Mouse (Mus musculus): ENCODE measurements around the gene Gamt. TPM values are rescaled to one million over a fixed set of nuclear protein-coding genes. Genes with fewer than 3 reads are reported as not detected.

Gene Gamt
- polyA plus RNA-seq, 1 experiment = 26.4 TPM

DNA sequence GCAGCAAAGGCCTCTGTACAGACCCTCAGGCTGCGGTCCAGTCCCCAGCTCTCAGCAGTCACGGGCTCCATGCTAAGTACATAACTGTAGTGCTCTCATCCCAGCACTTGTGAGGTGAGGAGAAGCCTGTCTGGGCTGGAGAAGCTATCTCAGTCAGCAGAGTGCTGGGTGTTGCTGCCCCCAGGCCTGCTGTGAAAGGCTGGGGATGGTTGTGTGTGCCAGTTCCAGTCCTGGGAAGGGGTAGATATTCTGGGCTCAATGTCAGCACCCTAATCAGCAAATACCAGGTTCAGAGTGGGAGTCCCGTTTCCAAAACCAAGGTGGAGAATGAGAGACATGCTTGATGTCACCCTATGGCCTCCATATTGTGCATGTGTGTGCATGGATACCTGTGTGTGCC is 18.2 kb downstream of the Gamt start:
- Histone ChIP-seq H3K4me1 (ENCODE audit: control insufficient read depth, insufficient read depth, low read length) (no peaks in the 10 kb centered on the region), H3K4me3 (replicated peaks; ENCODE audit: extremely low read depth, low read depth, low read length) (no peak overlapping the region)
- no peak for TF ChIP-seq POLR2A (IDR thresholded peaks at IDR 0.05; ENCODE audit: borderline replicate concordance, extremely low read depth, low read depth, low read length)
- TF ChIP-seq CTCF (IDR thresholded peaks at IDR 0.05; ENCODE audit: insufficient read depth, low read length) = no peak
- WGBS = 63% methylated on average over 3 of the region's 3 CpGs
- DNase-seq = no peak

DNA sequence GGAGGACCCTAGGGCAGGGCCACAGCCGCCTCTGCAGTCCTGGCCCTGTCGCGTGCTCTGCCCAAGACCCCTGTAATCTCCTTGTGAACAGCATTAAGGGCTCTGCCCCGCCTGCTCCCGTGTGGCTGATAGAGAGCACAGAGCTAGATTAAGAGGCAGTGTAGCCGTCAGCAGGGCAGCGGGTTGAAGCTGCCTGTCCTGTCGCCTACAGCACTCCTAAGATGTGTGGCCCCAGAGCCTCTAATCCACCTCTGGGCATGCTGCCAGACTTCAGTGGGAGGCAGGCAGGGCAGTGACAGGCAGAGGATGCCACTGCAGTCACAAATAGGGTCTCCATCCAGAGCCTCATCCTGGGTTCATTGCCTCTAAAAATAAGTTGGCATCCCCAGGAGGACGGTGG is 18.7 kb downstream of the Gamt start:
- DNase-seq = no peak
- no peak overlapping the region for H3K4me3 ChIP-seq (replicated peaks; ENCODE audit: extremely low read depth, low read depth, low read length)
- WGBS = 64% methylated on average over 9 of the region's 9 CpGs
- TF ChIP-seq POLR2A (IDR thresholded peaks at IDR 0.05; ENCODE audit: borderline replicate concordance, extremely low read depth, low read depth, low read length) = no peak
- TF ChIP-seq CTCF (IDR thresholded peaks at IDR 0.05; ENCODE audit: insufficient read depth, low read length) = no peak
- no peaks in the 10 kb centered on the region for H3K4me1 ChIP-seq (ENCODE audit: control insufficient read depth, insufficient read depth, low read length)

DNA sequence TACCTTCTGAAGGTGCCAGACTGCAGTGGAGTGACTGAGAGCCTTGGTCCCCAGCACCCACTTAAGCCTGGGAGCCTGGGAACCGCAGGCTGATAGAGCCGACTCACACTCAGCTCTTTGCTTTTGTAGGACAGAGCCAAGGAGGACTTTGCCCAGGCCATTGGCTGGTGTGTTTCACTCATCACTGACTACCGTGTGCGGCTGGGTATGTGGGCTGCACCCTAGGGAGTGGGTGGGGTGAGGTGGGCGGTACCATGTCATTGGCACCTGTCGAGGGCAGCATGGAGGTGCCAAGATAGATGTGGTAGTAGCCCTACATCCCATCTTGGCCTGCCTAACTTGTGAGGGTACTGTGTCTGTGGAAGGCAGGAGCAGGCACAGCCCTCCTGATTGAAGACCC is 21.0 kb downstream of the Gamt start:
- H3K4me1 ChIP-seq (ENCODE audit: control insufficient read depth, insufficient read depth, low read length) = no peaks in the 10 kb centered on the region
- WGBS = 77% methylated on average over 6 of the region's 6 CpGs
- DNase-seq = no peak
- no peak for TF ChIP-seq POLR2A (IDR thresholded peaks at IDR 0.05; ENCODE audit: borderline replicate concordance, extremely low read depth, low read depth, low read length)
- TF ChIP-seq CTCF (IDR thresholded peaks at IDR 0.05; ENCODE audit: insufficient read depth, low read length) = no peak
- no peak overlapping the region for H3K4me3 ChIP-seq (replicated peaks; ENCODE audit: extremely low read depth, low read depth, low read length)

DNA sequence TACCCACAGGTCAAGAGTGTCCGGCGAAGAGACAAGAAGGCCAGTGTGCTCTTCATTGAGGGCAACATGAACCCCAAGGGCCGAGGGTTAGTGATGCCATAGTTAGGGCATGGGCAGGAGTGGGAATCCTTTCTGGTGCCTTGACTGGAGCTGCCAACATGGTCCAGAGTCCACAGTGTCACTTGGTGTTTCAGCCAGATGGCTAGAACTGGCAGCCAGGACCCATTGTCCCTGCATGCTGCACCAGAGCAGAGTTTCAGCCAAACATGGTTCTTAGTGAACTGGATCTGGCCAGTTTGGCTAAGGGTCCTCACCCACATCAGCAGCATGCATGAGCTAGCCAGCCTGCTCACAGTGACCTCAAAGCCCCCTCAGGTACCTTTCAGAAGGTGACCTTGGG is 22.5 kb downstream of the Gamt start:
- no peaks in the 10 kb centered on the region for H3K4me1 ChIP-seq (ENCODE audit: control insufficient read depth, insufficient read depth, low read length)
- no peak for DNase-seq
- WGBS = 97% methylated on average over 3 of the region's 3 CpGs
- H3K4me3 ChIP-seq (replicated peaks; ENCODE audit: extremely low read depth, low read depth, low read length) = no peak overlapping the region
- no peak for TF ChIP-seq POLR2A (IDR thresholded peaks at IDR 0.05; ENCODE audit: borderline replicate concordance, extremely low read depth, low read depth, low read length)
- TF ChIP-seq CTCF (IDR thresholded peaks at IDR 0.05; ENCODE audit: insufficient read depth, low read length) = no peak

DNA sequence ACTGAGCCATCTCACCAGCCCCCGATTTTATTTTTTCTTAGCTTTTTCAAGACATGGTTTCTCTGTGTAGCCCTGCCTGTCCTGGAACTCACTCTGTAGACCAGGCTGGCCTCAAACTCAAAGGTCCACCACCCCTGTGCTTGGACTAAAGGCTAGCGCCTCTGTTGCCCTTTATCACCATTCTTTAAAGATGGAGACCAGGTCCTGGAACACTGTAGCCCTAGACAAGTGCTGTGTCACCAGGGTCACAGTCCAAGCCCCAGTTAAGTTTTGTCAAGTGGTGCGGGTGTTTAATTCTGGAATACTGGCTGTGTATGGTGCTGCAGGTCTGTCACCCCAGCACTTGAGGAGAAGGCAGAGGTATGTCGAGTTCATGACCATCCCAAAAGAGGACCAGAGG is 23.8 kb downstream of the Gamt start:
- DNase-seq = no peak
- H3K4me1 ChIP-seq (ENCODE audit: control insufficient read depth, insufficient read depth, low read length) = no peaks in the 10 kb centered on the region
- no peak overlapping the region for H3K4me3 ChIP-seq (replicated peaks; ENCODE audit: extremely low read depth, low read depth, low read length)
- 92% methylated on average over 4 of the region's 4 CpGs for WGBS
- TF ChIP-seq POLR2A (IDR thresholded peaks at IDR 0.05; ENCODE audit: borderline replicate concordance, extremely low read depth, low read depth, low read length) = no peak
- no peak for TF ChIP-seq CTCF (IDR thresholded peaks at IDR 0.05; ENCODE audit: insufficient read depth, low read length)

DNA sequence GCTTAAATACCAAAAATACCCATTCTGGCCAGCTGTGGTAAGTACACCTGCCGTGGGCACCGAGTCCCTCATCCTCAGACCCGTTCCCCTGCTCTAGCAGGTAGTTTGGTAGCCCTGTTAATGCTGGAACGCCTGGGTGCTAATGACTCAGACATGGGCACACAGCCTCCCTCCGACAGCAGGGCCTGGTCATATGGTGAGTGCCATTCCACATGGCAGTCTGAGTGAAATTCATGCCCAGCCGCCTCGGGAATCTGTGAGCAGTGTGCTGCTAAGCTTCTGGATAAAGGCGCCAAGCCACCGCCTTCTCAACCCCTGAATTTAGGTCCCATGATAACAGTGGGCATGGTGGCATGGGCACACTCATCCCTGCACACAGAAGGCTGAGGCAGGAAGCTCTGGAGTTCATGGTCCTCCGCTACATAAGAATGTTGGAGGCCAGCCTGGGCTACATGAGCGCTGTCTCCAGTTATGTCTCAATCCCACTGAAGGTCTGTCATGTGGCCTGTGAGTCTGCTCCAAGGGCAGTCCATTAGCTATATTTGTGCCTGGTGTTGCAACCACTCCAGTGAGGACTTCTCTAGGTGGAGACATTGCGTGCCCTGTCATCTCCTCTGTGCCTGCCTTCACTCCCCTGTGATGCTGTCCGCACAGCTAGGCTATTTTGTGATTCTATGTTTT is 24.5 kb downstream of the Gamt start:
- WGBS = 94% methylated on average over 13 of the region's 13 CpGs
- H3K4me1 ChIP-seq (ENCODE audit: control insufficient read depth, insufficient read depth, low read length) = no peaks in the 10 kb centered on the region
- H3K4me3 ChIP-seq (replicated peaks; ENCODE audit: extremely low read depth, low read depth, low read length) = no peak overlapping the region
- DNase-seq = no peak
- TF ChIP-seq POLR2A (IDR thresholded peaks at IDR 0.05; ENCODE audit: borderline replicate concordance, extremely low read depth, low read depth, low read length) (no peak), CTCF (IDR thresholded peaks at IDR 0.05; ENCODE audit: insufficient read depth, low read length) (no peak)

DNA sequence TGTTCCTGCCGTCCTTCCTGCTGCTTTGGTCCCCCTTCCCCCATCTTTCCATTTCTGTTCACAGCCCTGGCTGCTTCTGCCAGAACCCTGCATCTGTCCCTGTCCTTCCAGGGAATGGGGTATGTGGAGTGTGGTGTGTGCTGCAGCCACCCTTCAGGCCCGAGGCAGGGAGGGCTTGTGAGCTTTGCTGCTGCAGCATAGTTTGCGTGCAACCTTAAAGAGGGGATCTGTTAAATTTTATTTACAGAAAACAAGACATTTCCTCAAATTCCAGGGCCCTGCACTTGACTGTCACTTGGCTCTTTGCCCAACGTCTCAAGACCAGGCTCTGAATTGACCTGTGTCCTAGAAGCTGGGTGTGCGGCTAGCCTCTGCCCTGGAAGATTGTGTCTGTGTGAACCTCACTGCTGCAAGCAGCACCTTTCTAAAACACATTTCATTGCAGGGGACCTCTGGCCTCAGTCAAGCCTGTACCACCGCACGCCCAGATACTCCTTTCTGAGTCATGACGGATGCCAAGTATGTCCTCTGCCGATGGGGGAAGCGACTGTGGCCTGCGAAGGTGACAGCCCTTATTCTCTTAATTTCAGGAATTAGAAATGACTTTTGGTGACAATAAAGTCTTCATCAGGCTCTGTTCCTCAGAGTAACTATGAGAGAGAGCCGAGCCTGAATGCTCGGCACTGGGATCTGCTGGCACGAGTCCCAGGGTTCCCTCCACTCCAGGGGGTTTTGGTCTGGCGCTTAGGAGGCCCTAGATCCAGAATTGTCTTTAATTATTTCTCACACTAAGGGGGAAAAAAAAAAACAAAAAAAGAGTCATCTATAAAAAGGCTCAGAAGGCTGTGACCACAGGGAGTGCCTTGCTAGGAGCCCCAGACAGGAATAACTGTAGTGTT is 32.7 kb downstream of the Gamt start:
- no peak for DNase-seq
- Histone ChIP-seq H3K4me1 (ENCODE audit: control insufficient read depth, insufficient read depth, low read length) (peaks cover 12% of the 10 kb centered on the region), H3K4me3 (replicated peaks; ENCODE audit: extremely low read depth, low read depth, low read length) (no peak overlapping the region)
- TF ChIP-seq CTCF (IDR thresholded peaks at IDR 0.05; ENCODE audit: insufficient read depth, low read length) = no peak
- TF ChIP-seq POLR2A (IDR thresholded peaks at IDR 0.05; ENCODE audit: borderline replicate concordance, extremely low read depth, low read depth, low read length) = no peak
- 46% methylated on average over 15 of the region's 15 CpGs for WGBS

DNA sequence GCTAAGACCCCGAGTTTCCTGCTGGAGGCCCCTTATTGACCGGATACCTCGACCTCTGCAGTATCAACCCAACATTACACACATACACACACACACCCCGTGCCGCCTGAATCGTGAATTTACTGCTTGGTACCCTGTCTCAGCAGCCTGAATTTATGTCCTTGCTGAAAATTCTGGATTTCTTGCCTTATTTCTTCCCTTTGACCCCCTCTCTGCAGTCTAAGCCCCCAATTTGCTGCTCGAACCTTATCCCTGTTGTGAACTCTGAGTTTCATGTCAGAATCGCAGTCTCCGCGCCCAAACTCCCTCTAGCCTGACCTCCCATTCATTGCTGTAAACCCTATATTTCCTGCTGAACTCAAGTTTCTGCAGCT is 33.7 kb downstream of the Gamt start:
- H3K4me3 ChIP-seq (replicated peaks; ENCODE audit: extremely low read depth, low read depth, low read length) = peak overlapping the region; percentile 84
- DNase-seq = no peak
- whole genome bisulfite sequencing = 6% methylated on average over 10 of the region's 10 CpGs
- TF ChIP-seq CTCF (IDR thresholded peaks at IDR 0.05; ENCODE audit: insufficient read depth, low read length) (no peak), POLR2A (IDR thresholded peaks at IDR 0.05; ENCODE audit: borderline replicate concordance, extremely low read depth, low read depth, low read length) (no peak)
- H3K4me1 ChIP-seq (ENCODE audit: control insufficient read depth, insufficient read depth, low read length) = peaks cover 12% of the 10 kb centered on the region

DNA sequence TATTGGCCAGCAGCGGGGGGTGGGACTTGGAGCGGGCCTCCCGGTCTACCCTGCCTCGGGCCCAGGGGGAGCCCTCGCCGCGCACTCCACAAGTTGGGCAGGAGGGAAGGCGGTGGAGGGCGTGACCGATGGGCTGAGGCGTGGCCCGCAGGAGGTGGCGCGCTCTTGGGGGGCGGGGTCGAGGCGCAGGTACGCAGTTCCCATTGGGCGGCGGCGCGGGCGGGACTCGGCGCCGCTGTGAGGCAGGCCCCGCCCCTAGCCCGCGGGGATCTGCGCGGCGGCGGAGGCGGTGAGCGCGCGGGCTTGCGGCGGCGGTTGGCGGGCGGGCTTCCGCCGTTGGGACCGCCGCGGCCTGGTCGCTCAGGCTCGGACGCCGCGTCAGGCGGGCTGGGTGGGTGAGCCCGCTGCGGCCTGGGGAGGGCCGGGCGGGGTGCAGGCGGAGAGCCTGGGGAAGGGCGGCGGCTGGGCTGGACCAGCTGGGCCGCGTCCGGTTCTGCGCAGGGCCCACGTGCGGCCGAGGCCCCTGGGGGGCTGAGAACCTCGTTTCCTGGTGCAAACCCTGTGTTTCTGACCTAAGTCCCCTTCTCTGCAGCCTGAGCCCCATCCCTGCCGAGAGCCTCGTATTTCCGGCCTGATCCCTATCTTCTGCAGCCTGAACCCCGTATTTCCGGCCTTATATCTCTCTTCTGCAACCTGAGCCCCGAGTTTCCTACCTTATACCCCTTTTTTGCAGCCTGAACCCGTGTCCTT is 34.2 kb downstream of the Gamt start, which contains the start of gene Mum1:
TSS of gene Mum1 (plus strand) at position 19 of the 750 bp plus-strand sequence.
- peak within 1 kb of the TSS; percentile 84 for H3K4me3 ChIP-seq (replicated peaks; ENCODE audit: extremely low read depth, low read depth, low read length)
- TF ChIP-seq POLR2A (IDR thresholded peaks at IDR 0.05; ENCODE audit: borderline replicate concordance, extremely low read depth, low read depth, low read length) (0 out of 2 replicates have a peak, but pooled peaks have one; percentile 2), CTCF (IDR thresholded peaks at IDR 0.05; ENCODE audit: insufficient read depth, low read length) (no peak)
- H3K4me1 ChIP-seq (ENCODE audit: control insufficient read depth, insufficient read depth, low read length) = peaks cover 12% of the 10 kb centered on the region
- peak; percentile 98 for DNase-seq
- 0% methylated on average over 69 of the region's 75 CpGs for WGBS
